Mouse (Mus musculus) yolk sac, embryonic 10.5 days (tissue): ENCODE measurements around the gene Sdk1.

Experiments
- DNase-seq: peaks from one replicate; pipeline ENCODE4 v3.0.0-alpha.2; 2017; ENCODE audit warnings: low spot score

Sdk1 gene

GRCm38 (mm10) chr5:142128181-142128611 lies 886.9 kb downstream of the Sdk1 start:
- no peak for DNase-seq

- no peak for DNase-seq
Measured at GRCm38 (mm10) chr5:142130004-142130403, 888.7 kb downstream of the Sdk1 start.

- DNase-seq: no peak
Measured at GRCm38 (mm10) chr5:142139978-142140377, 898.7 kb downstream of the Sdk1 start.

GRCm38 (mm10) chr5:142149594-142149993 lies 908.3 kb downstream of the Sdk1 start:
- DNase-seq: no peak

- no peak for DNase-seq
Measured at GRCm38 (mm10) chr5:142150756-142151155, 909.5 kb downstream of the Sdk1 start.

- DNase-seq: no peak
Measured at GRCm38 (mm10) chr5:142156868-142157852, 915.9 kb downstream of the Sdk1 start.

- no peak for DNase-seq
Measured at GRCm38 (mm10) chr5:142163483-142163882, 922.2 kb downstream of the Sdk1 start.

- no peak for DNase-seq
Measured at GRCm38 (mm10) chr5:142173636-142174035, 932.3 kb downstream of the Sdk1 start.

GRCm38 (mm10) chr5:142178164-142178563 lies 936.9 kb downstream of the Sdk1 start:
- DNase-seq: no peak

- no peak for DNase-seq
Measured at GRCm38 (mm10) chr5:142179304-142179703, 938.0 kb downstream of the Sdk1 start.

GRCm38 (mm10) chr5:142181862-142182261 lies 940.6 kb downstream of the Sdk1 start:
- peak; percentile 80 for DNase-seq

- DNase-seq: no peak
Measured at GRCm38 (mm10) chr5:142188765-142189164, 947.5 kb downstream of the Sdk1 start.

- no peak for DNase-seq
Measured at GRCm38 (mm10) chr5:142209911-142210310, 968.6 kb downstream of the Sdk1 start.

- no peak for DNase-seq
Measured at GRCm38 (mm10) chr5:142212252-142212651, 971.0 kb downstream of the Sdk1 start.

GRCm38 (mm10) chr5:142215981-142216380 lies 974.7 kb downstream of the Sdk1 start:
- no peak for DNase-seq

- no peak for DNase-seq
Measured at GRCm38 (mm10) chr5:142220851-142221503, 979.7 kb downstream of the Sdk1 start.

GRCm38 (mm10) chr5:142228957-142229810 lies 987.9 kb downstream of the Sdk1 start:
- DNase-seq: no peak

GRCm38 (mm10) chr5:142229811-142230205 lies 988.5 kb downstream of the Sdk1 start:
- DNase-seq: no peak

GRCm38 (mm10) chr5:142240288-142240687 lies 999.0 kb downstream of the Sdk1 start:
- no peak for DNase-seq

GRCm38 (mm10) chr5:142242597-142242996 lies 1001.3 kb downstream of the Sdk1 start:
- DNase-seq: no peak

GRCm38 (mm10) chr5:142243069-142243468 lies 1001.8 kb downstream of the Sdk1 start:
- no peak for DNase-seq

GRCm38 (mm10) chr5:142256231-142256630 lies 1014.9 kb downstream of the Sdk1 start:
- no peak for DNase-seq
